Mouse (Mus musculus): ENCODE results near the gene Serbp1. TPM values are rescaled to one million over a fixed set of nuclear protein-coding genes. Genes with fewer than 3 reads are reported as not detected.

The Serbp1 gene
- polyA plus RNA-seq, 1 experiment from 2014 or later = 374 TPM

GRCm38 (mm10) chr6:67314697-67315096 lies 76.7 kb downstream of the Serbp1 start:
- no peak overlapping the region for H3K4me3 ChIP-seq (ENCODE audit: low read length)
- H3K27ac ChIP-seq (ENCODE audit: low read length) = no peak overlapping the region
- no peaks in the 10 kb centered on the region for H3K4me1 ChIP-seq (ENCODE audit: insufficient read depth, low read length)
- H3K9me3 ChIP-seq (ENCODE audit: low read length) = no peaks in the 10 kb centered on the region
- no peaks in the 10 kb centered on the region for H3K27me3 ChIP-seq (ENCODE audit: insufficient read depth, low read length)
- WGBS = 64% methylated on average over 1 of the region's 1 CpGs
- H3K36me3 ChIP-seq (ENCODE audit: insufficient read depth, low read length) = no peaks in the 10 kb centered on the region
- no peak for ATAC-seq (ENCODE audit: low FRiP score, low TSS enrichment)
- H3K9ac ChIP-seq (replicated peaks; ENCODE audit: low read length) = no peak overlapping the region
- H3K4me2 ChIP-seq (replicated peaks; ENCODE audit: low read depth, low read length) = no peak overlapping the region

- no peaks in the 10 kb centered on the region for H3K27me3 ChIP-seq (ENCODE audit: insufficient read depth, low read length)
- H3K4me1 ChIP-seq (ENCODE audit: insufficient read depth, low read length) = no peaks in the 10 kb centered on the region
- ATAC-seq (ENCODE audit: low FRiP score, low TSS enrichment) = no peak
- H3K4me3 ChIP-seq (ENCODE audit: low read length) = no peak overlapping the region
- H3K9ac ChIP-seq (replicated peaks; ENCODE audit: low read length) = no peak overlapping the region
- no peak overlapping the region for H3K27ac ChIP-seq (ENCODE audit: low read length)
- 50% methylated on average over 5 of the region's 5 CpGs for WGBS
- no peaks in the 10 kb centered on the region for H3K36me3 ChIP-seq (ENCODE audit: insufficient read depth, low read length)
- H3K4me2 ChIP-seq (replicated peaks; ENCODE audit: low read depth, low read length) = no peak overlapping the region
- H3K9me3 ChIP-seq (ENCODE audit: low read length) = no peaks in the 10 kb centered on the region
Measured at GRCm38 (mm10) chr6:67317068-67317467, 79.1 kb downstream of the Serbp1 start.

GRCm38 (mm10) chr6:67317827-67318338 lies 79.9 kb downstream of the Serbp1 start:
- H3K4me3 ChIP-seq (ENCODE audit: low read length) = no peak overlapping the region
- WGBS = 88% methylated on average over 8 of the region's 8 CpGs
- no peak overlapping the region for H3K27ac ChIP-seq (ENCODE audit: low read length)
- no peaks in the 10 kb centered on the region for H3K4me1 ChIP-seq (ENCODE audit: insufficient read depth, low read length)
- no peaks in the 10 kb centered on the region for H3K36me3 ChIP-seq (ENCODE audit: insufficient read depth, low read length)
- no peaks in the 10 kb centered on the region for H3K9me3 ChIP-seq (ENCODE audit: low read length)
- H3K4me2 ChIP-seq (replicated peaks; ENCODE audit: low read depth, low read length) = no peak overlapping the region
- ATAC-seq (ENCODE audit: low FRiP score, low TSS enrichment) = no peak
- no peak overlapping the region for H3K9ac ChIP-seq (replicated peaks; ENCODE audit: low read length)
- no peaks in the 10 kb centered on the region for H3K27me3 ChIP-seq (ENCODE audit: insufficient read depth, low read length)

GRCm38 (mm10) chr6:67318451-67318850 lies 80.5 kb downstream of the Serbp1 start:
- H3K9me3 ChIP-seq (ENCODE audit: low read length) = no peaks in the 10 kb centered on the region
- ATAC-seq (ENCODE audit: low FRiP score, low TSS enrichment) = peak; percentile 80
- H3K27me3 ChIP-seq (ENCODE audit: insufficient read depth, low read length) = no peaks in the 10 kb centered on the region
- H3K36me3 ChIP-seq (ENCODE audit: insufficient read depth, low read length) = no peaks in the 10 kb centered on the region
- 29% methylated on average over 10 of the region's 10 CpGs for WGBS
- no peak overlapping the region for H3K4me2 ChIP-seq (replicated peaks; ENCODE audit: low read depth, low read length)
- H3K4me1 ChIP-seq (ENCODE audit: insufficient read depth, low read length) = no peaks in the 10 kb centered on the region
- H3K9ac ChIP-seq (replicated peaks; ENCODE audit: low read length) = no peak overlapping the region
- H3K4me3 ChIP-seq (ENCODE audit: low read length) = no peak overlapping the region
- no peak overlapping the region for H3K27ac ChIP-seq (ENCODE audit: low read length)

- H3K27ac ChIP-seq (ENCODE audit: low read length) = no peak overlapping the region
- no peaks in the 10 kb centered on the region for H3K27me3 ChIP-seq (ENCODE audit: insufficient read depth, low read length)
- H3K9me3 ChIP-seq (ENCODE audit: low read length) = no peaks in the 10 kb centered on the region
- ATAC-seq (ENCODE audit: low FRiP score, low TSS enrichment) = no peak
- H3K4me2 ChIP-seq (replicated peaks; ENCODE audit: low read depth, low read length) = no peak overlapping the region
- no peak overlapping the region for H3K4me3 ChIP-seq (ENCODE audit: low read length)
- no peak overlapping the region for H3K9ac ChIP-seq (replicated peaks; ENCODE audit: low read length)
- H3K36me3 ChIP-seq (ENCODE audit: insufficient read depth, low read length) = no peaks in the 10 kb centered on the region
- 72% methylated on average over 3 of the region's 3 CpGs for WGBS
- H3K4me1 ChIP-seq (ENCODE audit: insufficient read depth, low read length) = no peaks in the 10 kb centered on the region
Measured at GRCm38 (mm10) chr6:67323788-67324187, 85.8 kb downstream of the Serbp1 start.

GRCm38 (mm10) chr6:67337943-67338342 lies 100.0 kb downstream of the Serbp1 start:
- Histone ChIP-seq H3K9ac (replicated peaks; ENCODE audit: low read length) (no peak overlapping the region), H3K4me1 (ENCODE audit: insufficient read depth, low read length) (no peaks in the 10 kb centered on the region), H3K27me3 (ENCODE audit: insufficient read depth, low read length) (no peaks in the 10 kb centered on the region), H3K27ac (ENCODE audit: low read length) (no peak overlapping the region), H3K9me3 (ENCODE audit: low read length) (no peaks in the 10 kb centered on the region), H3K4me3 (ENCODE audit: low read length) (no peak overlapping the region), H3K36me3 (ENCODE audit: insufficient read depth, low read length) (no peaks in the 10 kb centered on the region), H3K4me2 (replicated peaks; ENCODE audit: low read depth, low read length) (no peak overlapping the region)
- no peak for ATAC-seq (ENCODE audit: low FRiP score, low TSS enrichment)

GRCm38 (mm10) chr6:67339494-67339893 lies 101.5 kb downstream of the Serbp1 start:
- H3K9ac ChIP-seq (replicated peaks; ENCODE audit: low read length) = no peak overlapping the region
- H3K36me3 ChIP-seq (ENCODE audit: insufficient read depth, low read length) = no peaks in the 10 kb centered on the region
- no peaks in the 10 kb centered on the region for H3K27me3 ChIP-seq (ENCODE audit: insufficient read depth, low read length)
- no peak overlapping the region for H3K4me3 ChIP-seq (ENCODE audit: low read length)
- no peaks in the 10 kb centered on the region for H3K4me1 ChIP-seq (ENCODE audit: insufficient read depth, low read length)
- H3K9me3 ChIP-seq (ENCODE audit: low read length) = no peaks in the 10 kb centered on the region
- no peak overlapping the region for H3K27ac ChIP-seq (ENCODE audit: low read length)
- no peak for ATAC-seq (ENCODE audit: low FRiP score, low TSS enrichment)
- no peak overlapping the region for H3K4me2 ChIP-seq (replicated peaks; ENCODE audit: low read depth, low read length)

Other genes starting within 250 kb of the Serbp1 start
- 35.1 and 39.4 TPM in 2 replicates for gene Gadd45a, start 200.7 kb upstream of the Serbp1 start, polyA plus RNA-seq (2015; fragmentation: Nextera tagmentation; extraction: Ambion mirVana)
- gene Il12rb2, start 138.0 kb downstream of the Serbp1 start, polyA plus RNA-seq (2015; fragmentation: Nextera tagmentation; extraction: Ambion mirVana) = 0.05 and 0.08 TPM in 2 replicates